8 mouse cellular contexts compared by ENCODE assay signal in genomic region chr13:64364258-64364657, GRCm38 (mm10). TPM values are rescaled to one million over a fixed set of nuclear protein-coding genes. Genes with fewer than 3 reads are reported as not detected.
DNase-seq lines count a peak whose midpoint lies in the region; ATAC-seq and TF ChIP-seq lines count a peak whose summit lies in the region.

No protein-coding gene starts in this region.

- no peak for ATAC-seq in lung, embryonic 14.5 days (ENCODE audit: insufficient read depth)
- ATAC-seq in intestine, postnatal 0 days, result no peak

- peaks cover 50% of the 10 kb centered on the region for H3K36me3 ChIP-seq in lung, embryonic 14.5 days (ENCODE audit: insufficient read depth)
- peaks cover 48% of the 10 kb centered on the region for H3K36me3 ChIP-seq in intestine, postnatal 0 days (ENCODE audit: control insufficient read depth, insufficient read depth)

- no peak overlapping the region for H3K4me2 ChIP-seq in lung, embryonic 14.5 days
- no peak overlapping the region for H3K4me2 ChIP-seq in intestine, postnatal 0 days (replicated peaks; ENCODE audit: low read depth)

- H3K9ac ChIP-seq in lung, embryonic 14.5 days, result no peak overlapping the region
- H3K9ac ChIP-seq in intestine, postnatal 0 days (ENCODE audit: low read depth, low read length), result no peak overlapping the region

- no peak overlapping the region for H3K4me3 ChIP-seq in lung, embryonic 14.5 days (ENCODE audit: low read depth, low read length)
- no peak overlapping the region for H3K4me3 ChIP-seq in intestine, postnatal 0 days (ENCODE audit: low read depth, low read length)

- H3K4me1 ChIP-seq in lung, embryonic 14.5 days (ENCODE audit: insufficient read depth), result no peaks in the 10 kb centered on the region; the same call in 1 of the 2 replicates
- no peaks in the 10 kb centered on the region for H3K4me1 ChIP-seq in intestine, postnatal 0 days (replicated peaks; ENCODE audit: control insufficient read depth, insufficient read depth, low read length)

- peak; percentile 37 for DNase-seq in cerebellum, adult 8-10 months
- no peak for DNase-seq in cerebellum, postnatal 4 days (ENCODE audit: low spot score in 2 of 2)
- DNase-seq in lung, embryonic 14.5 days, result peak; percentile 43
- no peak for DNase-seq in lung, postnatal 25 days (ENCODE audit: low spot score)
- DNase-seq in brain, adult 2 months (ENCODE audit: low read depth, low spot score), result peak; percentile 61
- peak; percentile 46 to 75 for DNase-seq in spleen, postnatal 4 days (ENCODE audit: low spot score in 2 of 2)
- no peak for DNase-seq in left cerebral cortex, adult 18-20 months (ENCODE audit: low spot score in 2 of 2)

- 70% methylated on average over 2 of the region's 2 CpGs for WGBS in lung, embryonic 14.5 days
- WGBS in intestine, postnatal 0 days, result 67% methylated on average over 2 of the region's 2 CpGs

- H3K27me3 ChIP-seq in lung, embryonic 14.5 days (ENCODE audit: insufficient read depth, low read length), result no peaks in the 10 kb centered on the region
- no peaks in the 10 kb centered on the region for H3K27me3 ChIP-seq in intestine, postnatal 0 days (replicated peaks; ENCODE audit: control insufficient read depth, insufficient read depth, low read length)

- no peak overlapping the region for H3K27ac ChIP-seq in lung, embryonic 14.5 days (ENCODE audit: low read depth)
- H3K27ac ChIP-seq in intestine, postnatal 0 days (ENCODE audit: low read depth, low read length), result no peak overlapping the region

- peak; percentile 60 for TF ChIP-seq CTCF in lung, embryonic 14.5 days (IDR thresholded peaks at IDR 0.05; ENCODE audit: low read depth)
- peak; percentile 64 for TF ChIP-seq CTCF in intestine, postnatal 0 days (IDR thresholded peaks at IDR 0.05; ENCODE audit: low read depth)

- no peaks in the 10 kb centered on the region for H3K9me3 ChIP-seq in lung, embryonic 14.5 days (ENCODE audit: low read depth, low read length)
- H3K9me3 ChIP-seq in intestine, postnatal 0 days (ENCODE audit: control insufficient read depth), result no peaks in the 10 kb centered on the region

RNA-seq across cellular contexts. Expression of gene Ctsl, which starts 6.4 kb away (rescaled TPM):
- 130 and 141 TPM in 2 replicates for polyA plus RNA-seq in lung, embryonic 14.5 days (2014; fragmentation: Nextera tagmentation; extraction: Ambion mirVana)
- 1,058 and 1,193 TPM in 2 replicates for polyA plus RNA-seq in intestine, postnatal 0 days (2015; fragmentation: Nextera tagmentation; extraction: Ambion mirVana)
- total RNA-seq in left cerebral cortex, adult 18-20 months (2021), result 100 to 1,000 TPM; 117 to 124 TPM

RNA-seq across cellular contexts. Expression of gene Aaed1, which starts 51.7 kb away (rescaled TPM):
- polyA plus RNA-seq in lung, embryonic 14.5 days (2014; fragmentation: Nextera tagmentation; extraction: Ambion mirVana), result 50.1 and 51.9 TPM in 2 replicates
- polyA plus RNA-seq in intestine, postnatal 0 days (2015; fragmentation: Nextera tagmentation; extraction: Ambion mirVana), result 28.9 and 29.9 TPM in 2 replicates
- total RNA-seq in left cerebral cortex, adult 18-20 months (2021), result 10 to 100 TPM; 20.4 to 23.8 TPM

Comparison
In these comparisons a context has a peak if more than half of its experiments do, and no peak if none do; other contexts are left out.
1. DNase-seq: peak in cerebellum, adult 8-10 months (single experiment), lung, embryonic 14.5 days (single experiment), brain, adult 2 months (single experiment) and spleen, postnatal 4 days (2 of 2); none in cerebellum, postnatal 4 days (0 of 2), lung, postnatal 25 days (single experiment) and left cerebral cortex, adult 18-20 months (0 of 2).